Mouse (Mus musculus): Measurements from ENCODE around the gene Runx2.

GRCm38 (mm10) chr17:44584781-44585180 lies 229.8 kb downstream of the Runx2 start:
- no peak for TF ChIP-seq GATA1 (IDR thresholded peaks at IDR 0.05; ENCODE audit: borderline replicate concordance, low read length)
- no peak for TF ChIP-seq FLI1 (IDR thresholded peaks at IDR 0.05; ENCODE audit: low read length)
